9 mouse cellular contexts compared by ENCODE assay signal in genomic region chr12:59039162-59039970, GRCm38 (mm10). TPM values are rescaled to one million over a fixed set of nuclear protein-coding genes. Genes with fewer than 3 reads are reported as not detected.
A peak's percentile ranks its signal among the peaks of the same experiment; 100 is the strongest.
DNase-seq lines count a peak whose midpoint lies in the region; ATAC-seq and TF ChIP-seq lines count a peak whose summit lies in the region.
"Had no signal": no experiment of that assay in that cellular context is flagged by ENCODE, and none has a peak within 500 bp of the region (broad histone marks: within the 10 kb centered on the region; RNA-seq: fewer than 3 reads in every experiment).

No protein-coding gene starts in this region.

- peak overlapping the region; percentile 63 for H3K27ac ChIP-seq in heart, adult 2 months
- peak overlapping the region; percentile 81; the same call in 1 of the 2 replicates for H3K27ac ChIP-seq in spleen, adult 2 months (ENCODE audit: insufficient read depth, low read length)
- peak overlapping the region; percentile 87; the same call in 1 of the 2 replicates for H3K27ac ChIP-seq in limb, embryonic 11.5 days (replicated peaks; ENCODE audit: low read depth, low read length)
- no peak overlapping the region for H3K27ac ChIP-seq in stomach, embryonic 16.5 days (ENCODE audit: low read length)
- H3K27ac ChIP-seq: macrophage had no signal

- ATAC-seq in limb, embryonic 11.5 days (ENCODE audit: insufficient number of reproducible peaks, low FRiP score, low TSS enrichment, low read depth) = no peak; the same call in 1 of the 2 replicates
- ATAC-seq in stomach, embryonic 16.5 days (ENCODE audit: insufficient read depth, low FRiP score) = no peak
- no peak for ATAC-seq in cerebellum, adult (ENCODE audit: insufficient number of reproducible peaks, low FRiP score, low TSS enrichment)

- no peak overlapping the region for H3K9ac ChIP-seq in heart, adult 2 months (ENCODE audit: low read depth, low read length)
- H3K9ac ChIP-seq in limb, embryonic 11.5 days (ENCODE audit: low read length) = no peak overlapping the region
- H3K9ac ChIP-seq in stomach, embryonic 16.5 days (ENCODE audit: low read length) = no peak overlapping the region

- no peaks in the 10 kb centered on the region for H3K27me3 ChIP-seq in heart, adult 2 months (ENCODE audit: control insufficient read depth, insufficient read depth, low read length)
- H3K27me3 ChIP-seq in spleen, adult 2 months (ENCODE audit: control insufficient read depth, insufficient read depth, low read length) = no peaks in the 10 kb centered on the region
- H3K27me3 ChIP-seq in limb, embryonic 11.5 days (ENCODE audit: control insufficient read depth, insufficient read depth, low read length) = no peaks in the 10 kb centered on the region
- no peaks in the 10 kb centered on the region for H3K27me3 ChIP-seq in stomach, embryonic 16.5 days (ENCODE audit: control insufficient read depth, insufficient read depth, low read length)

- no peak for TF ChIP-seq POLR2A in heart, adult 2 months (IDR thresholded peaks at IDR 0.05; ENCODE audit: insufficient read depth, low read depth, low read length)
- TF ChIP-seq POLR2A in spleen, adult 2 months (IDR thresholded peaks at IDR 0.05; ENCODE audit: low read depth, low read length) = no peak

- H3K79me2 ChIP-seq in heart, adult 2 months (replicated peaks; ENCODE audit: control insufficient read depth, insufficient read depth, low read length) = no peaks in the 10 kb centered on the region

- TF ChIP-seq EP300 in heart, adult 2 months (IDR thresholded peaks at IDR 0.05; ENCODE audit: insufficient read depth, low read depth, low read length) = no peak

- no peak for DNase-seq in heart, adult 2 months
- DNase-seq in heart, postnatal 36 days = no peak
- DNase-seq in spleen, adult 2 months (ENCODE audit: low read depth in 1 of 2, low spot score in 2 of 2) = no peak
- no peak for DNase-seq in spleen, adult 18-20 months
- no peak for DNase-seq in limb, embryonic 11.5 days (ENCODE audit: low spot score)
- DNase-seq in frontal cortex, postnatal 25 days (ENCODE audit: low spot score in 2 of 2) = no peak

- no peaks in the 10 kb centered on the region for H3K9me3 ChIP-seq in limb, embryonic 11.5 days (ENCODE audit: control insufficient read depth, low read length)
- no peaks in the 10 kb centered on the region for H3K9me3 ChIP-seq in stomach, embryonic 16.5 days (replicated peaks; ENCODE audit: control insufficient read depth, low read length)

- H3K4me2 ChIP-seq in limb, embryonic 11.5 days (ENCODE audit: low read depth, severe bottlenecking) = no peak overlapping the region
- H3K4me2 ChIP-seq in stomach, embryonic 16.5 days (ENCODE audit: low read depth, low read length) = peak overlapping the region; percentile 16; the same call in 1 of the 2 replicates

- intact Hi-C loops in heart, adult 2 months (cut with DNase I) = no loop called here
- intact Hi-C loops in heart, postnatal 36 days (cut with DNase I) = no loop called here

- no peaks in the 10 kb centered on the region; the same call in none of the 2 replicates for H3K36me3 ChIP-seq in heart, adult 2 months (ENCODE audit: control insufficient read depth, insufficient read depth, low read length)
- H3K36me3 ChIP-seq in spleen, adult 2 months (ENCODE audit: control insufficient read depth, insufficient read depth, low read length) = peaks cover 8% of the 10 kb centered on the region
- peaks cover 1% of the 10 kb centered on the region; the same call in 1 of the 2 replicates for H3K36me3 ChIP-seq in limb, embryonic 11.5 days (ENCODE audit: control insufficient read depth, insufficient read depth, low read length)
- 0 out of 2 replicates have a peak, but pooled peaks cover 3% of the 10 kb centered on the region for H3K36me3 ChIP-seq in stomach, embryonic 16.5 days (ENCODE audit: control insufficient read depth, insufficient read depth, low read length)

- TF ChIP-seq CTCF in heart, adult 2 months (IDR thresholded peaks at IDR 0.05) = no peak
- TF ChIP-seq CTCF in spleen, adult 2 months (IDR thresholded peaks at IDR 0.05; ENCODE audit: extremely low read depth, insufficient read depth, insufficient read length, insufficient replicate concordance) = no peak

- peaks cover 2% of the 10 kb centered on the region for H3K4me1 ChIP-seq in heart, adult 2 months (ENCODE audit: control insufficient read depth, insufficient read depth, low read length)
- no peaks in the 10 kb centered on the region; the same call in 1 of the 2 replicates for H3K4me1 ChIP-seq in spleen, adult 2 months (ENCODE audit: control insufficient read depth, insufficient read depth, insufficient read length)
- no peaks in the 10 kb centered on the region for H3K4me1 ChIP-seq in limb, embryonic 11.5 days (ENCODE audit: control insufficient read depth, insufficient read depth, low read length)
- H3K4me1 ChIP-seq in stomach, embryonic 16.5 days (ENCODE audit: control insufficient read depth, insufficient read depth, low read length) = no peaks in the 10 kb centered on the region

- H3K4me3 ChIP-seq in heart, adult 2 months = no peak overlapping the region
- no peak overlapping the region for H3K4me3 ChIP-seq in spleen, adult 2 months (ENCODE audit: extremely low read depth, insufficient read depth, insufficient read length)
- H3K4me3 ChIP-seq in limb, embryonic 11.5 days (ENCODE audit: low read depth, low read length) = no peak overlapping the region
- H3K4me3 ChIP-seq in stomach, embryonic 16.5 days (replicated peaks; ENCODE audit: low read length) = no peak overlapping the region

- WGBS in heart, adult 2 months = 79% methylated on average over 10 of the region's 10 CpGs
- 90% methylated on average over 10 of the region's 10 CpGs for WGBS in spleen, adult 2 months
- 68% methylated on average over 10 of the region's 10 CpGs for WGBS in limb, embryonic 11.5 days
- 71% methylated on average over 10 of the region's 10 CpGs for WGBS in stomach, embryonic 16.5 days

RNA-seq across cellular contexts. Expression of gene Trappc6b, which starts 21.9 kb away (rescaled TPM):
- total RNA-seq in heart, adult 2 months (2021) = 10 to 100 TPM; 70.8 to 86.0 TPM
- polyA plus RNA-seq in heart, adult 2 months (2012; rRNA removed) = 46.8 and 57.7 TPM in 2 replicates
- total RNA-seq in heart, postnatal 36 days (2021) = 10 to 100 TPM; 72.2 to 74.3 TPM
- polyA plus RNA-seq in spleen, adult 2 months (2012; rRNA removed) = 62.8 and 68.8 TPM in 2 replicates
- 49.8 and 56.9 TPM in 2 replicates for polyA plus RNA-seq in limb, embryonic 11.5 days (2014; fragmentation: Nextera tagmentation; extraction: Ambion mirVana)
- 80.7 and 90.5 TPM in 2 replicates for polyA plus RNA-seq in stomach, embryonic 16.5 days (2015; fragmentation: Nextera tagmentation; extraction: Ambion mirVana)

RNA-seq across cellular contexts. Expression of gene Gemin2, which starts 26.2 kb away (rescaled TPM):
- 1 to 10 TPM; 5.3 to 5.7 TPM for total RNA-seq in heart, adult 2 months (2021)
- 2.9 and 5.4 TPM in 2 replicates for polyA plus RNA-seq in heart, adult 2 months (2012; rRNA removed)
- 1 to 10 TPM; 6.2 to 6.5 TPM for total RNA-seq in heart, postnatal 36 days (2021)
- 2.5 and 3.0 TPM in 2 replicates for polyA plus RNA-seq in spleen, adult 2 months (2012; rRNA removed)
- 39.8 and 40.2 TPM in 2 replicates for polyA plus RNA-seq in limb, embryonic 11.5 days (2014; fragmentation: Nextera tagmentation; extraction: Ambion mirVana)
- polyA plus RNA-seq in stomach, embryonic 16.5 days (2015; fragmentation: Nextera tagmentation; extraction: Ambion mirVana) = 21.3 and 25.7 TPM in 2 replicates

RNA-seq across cellular contexts. Expression of gene Pnn, which starts 27.3 kb away (rescaled TPM):
- total RNA-seq in heart, adult 2 months (2021) = 10 to 100 TPM; 22.5 to 27.0 TPM
- polyA plus RNA-seq in heart, adult 2 months (2012; rRNA removed) = 7.6 and 10.7 TPM in 2 replicates
- total RNA-seq in heart, postnatal 36 days (2021) = 10 to 100 TPM; 23.8 to 26.3 TPM
- polyA plus RNA-seq in spleen, adult 2 months (2012; rRNA removed) = 15.4 and 16.2 TPM in 2 replicates
- polyA plus RNA-seq in limb, embryonic 11.5 days (2014; fragmentation: Nextera tagmentation; extraction: Ambion mirVana) = 118 and 132 TPM in 2 replicates
- 84.1 and 85.6 TPM in 2 replicates for polyA plus RNA-seq in stomach, embryonic 16.5 days (2015; fragmentation: Nextera tagmentation; extraction: Ambion mirVana)

RNA-seq across cellular contexts. Expression of gene Sec23a, which starts 27.5 kb away (rescaled TPM):
- total RNA-seq in heart, adult 2 months (2021) = 10 to 100 TPM; 39.5 to 42.5 TPM
- polyA plus RNA-seq in heart, adult 2 months (2012; rRNA removed) = 19.0 and 42.1 TPM in 2 replicates
- 10 to 100 TPM; 42.5 to 43.8 TPM for total RNA-seq in heart, postnatal 36 days (2021)
- 3.9 and 4.5 TPM in 2 replicates for polyA plus RNA-seq in spleen, adult 2 months (2012; rRNA removed)
- polyA plus RNA-seq in limb, embryonic 11.5 days (2014; fragmentation: Nextera tagmentation; extraction: Ambion mirVana) = 86.9 and 87.1 TPM in 2 replicates
- 79.6 and 80.8 TPM in 2 replicates for polyA plus RNA-seq in stomach, embryonic 16.5 days (2015; fragmentation: Nextera tagmentation; extraction: Ambion mirVana)

RNA-seq across cellular contexts. Expression of gene Mia2, which starts 56.2 kb away (rescaled TPM):
- total RNA-seq in heart, adult 2 months (2021) = 100 to 1,000 TPM in 1 of 2 experiments, 10 to 100 TPM in 1; 90.9 to 106 TPM
- 31.8 and 46.7 TPM in 2 replicates for polyA plus RNA-seq in heart, adult 2 months (2012; rRNA removed)
- 100 to 1,000 TPM; 104 to 112 TPM for total RNA-seq in heart, postnatal 36 days (2021)
- polyA plus RNA-seq in spleen, adult 2 months (2012; rRNA removed) = 16.5 and 18.9 TPM in 2 replicates
- polyA plus RNA-seq in limb, embryonic 11.5 days (2014; fragmentation: Nextera tagmentation; extraction: Ambion mirVana) = 65.9 and 73.3 TPM in 2 replicates
- 76.4 and 79.6 TPM in 2 replicates for polyA plus RNA-seq in stomach, embryonic 16.5 days (2015; fragmentation: Nextera tagmentation; extraction: Ambion mirVana)
